Mouse (Mus musculus) embryonic fibroblast, embryonic 13.5 days (primary cell): ENCODE data around the gene Ssna1.

Experiments used
- CTCF ChIP-seq: IDR thresholded peaks from 2 replicates; pipeline ENCODE4 v1.5.1; 2011; ENCODE audit warnings: mild to moderate bottlenecking, control low read depth, low read length, moderate library complexity, borderline replicate concordance; ENCODE audit not compliant: insufficient read depth
- POLR2A ChIP-seq: IDR thresholded peaks from 2 replicates; pipeline ENCODE4 v1.6.1; 2011; ENCODE audit warnings: low read depth, mild to moderate bottlenecking, control low read depth, low read length, moderate library complexity

DNA sequence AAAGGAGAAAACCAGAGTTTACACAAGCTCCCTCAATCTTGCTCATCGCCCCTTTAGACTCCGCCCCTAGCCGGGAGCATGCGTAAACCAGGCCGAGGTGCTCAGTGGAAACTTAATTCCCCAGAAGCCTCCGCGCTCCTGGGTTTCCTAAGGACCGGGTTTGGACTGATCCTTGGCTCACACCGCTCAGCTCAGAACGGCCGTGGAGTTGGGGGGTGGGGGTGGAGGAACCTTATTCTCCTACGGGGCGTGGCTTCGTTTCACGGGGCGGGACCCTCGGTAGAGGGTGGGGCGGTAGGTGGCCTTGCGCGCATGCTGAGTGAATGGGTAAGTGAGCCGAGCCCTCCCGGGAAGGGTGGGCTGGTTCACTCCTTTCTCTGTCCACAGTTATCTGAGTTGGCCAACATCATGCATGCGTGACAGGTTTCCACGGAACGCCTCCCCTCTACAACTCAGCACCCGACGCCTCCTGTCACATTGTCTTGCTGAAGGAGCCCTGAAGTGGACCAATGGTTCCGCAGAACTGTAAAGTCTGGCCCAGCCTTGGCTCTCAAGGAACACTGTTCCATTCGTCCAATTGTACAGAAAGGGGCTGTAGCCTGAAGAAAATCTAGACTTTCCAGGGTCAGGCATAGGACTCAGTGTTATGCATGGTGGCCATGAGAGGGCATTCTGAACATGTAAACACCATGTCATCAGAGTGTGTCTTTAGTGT, 31.4 kb downstream of the Ssna1 start:
- no peak for TF ChIP-seq CTCF
- TF ChIP-seq POLR2A, result no peak; the same call in 1 of the 2 replicates
